Mouse (Mus musculus) cerebellum, postnatal 25 days (tissue): ENCODE results near the gene Nell1.
A peak's percentile ranks its signal among the peaks of the same experiment; 100 is the strongest.

Source experiments
- DNase-seq, 2 experiments: peaks; one replicate each; pipeline ENCODE4 v3.0.0; 2021; ENCODE audit warnings: mixed read lengths in 2 of 2

Nell1 gene

GRCm38 (mm10) chr7:50050144-50050543, 75.5 kb downstream of the Nell1 start:
- DNase-seq = no peak

DNA sequence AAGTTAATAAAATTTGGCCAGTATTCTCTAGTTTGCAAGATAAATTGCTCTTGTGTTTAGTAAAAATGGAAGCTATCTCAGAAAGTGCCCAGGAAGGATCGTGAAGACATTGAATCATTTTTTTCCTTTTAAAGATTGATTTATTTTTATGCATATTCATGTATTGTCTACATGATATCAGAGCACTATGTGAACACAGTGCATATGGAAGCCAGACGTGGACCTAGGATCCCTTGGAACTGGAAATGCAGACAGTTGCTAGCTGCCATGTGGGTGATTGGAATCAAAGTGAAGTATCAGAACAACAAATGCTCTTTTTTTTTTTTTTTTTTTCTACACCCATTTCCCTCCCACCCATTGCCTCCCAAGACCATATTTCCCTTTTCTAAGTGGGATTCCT, 79.0 kb downstream of the Nell1 start:
- no peak for DNase-seq

DNA sequence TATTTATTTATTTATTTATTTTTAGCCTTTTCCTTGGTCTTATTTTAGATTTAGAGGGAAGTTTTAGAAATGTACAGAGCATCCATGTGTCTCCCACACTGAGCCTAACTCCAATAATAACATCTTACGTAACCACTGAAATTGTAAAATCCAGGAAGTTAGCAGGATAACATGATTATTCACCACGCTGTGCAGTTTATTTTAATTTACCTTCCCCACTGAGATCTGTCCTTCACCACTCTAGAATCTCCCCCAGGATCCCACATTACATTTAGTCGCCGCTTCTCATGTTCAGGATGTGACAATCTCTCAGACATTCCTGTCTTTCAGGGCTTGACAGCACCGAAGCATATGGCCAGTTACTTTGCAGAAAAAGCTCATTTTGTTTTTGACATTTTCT, 119.8 kb downstream of the Nell1 start:
- DNase-seq = no peak

- no peak for DNase-seq
Observed at GRCm38 (mm10) chr7:50105612-50106321, 131.1 kb downstream of the Nell1 start.

DNA sequence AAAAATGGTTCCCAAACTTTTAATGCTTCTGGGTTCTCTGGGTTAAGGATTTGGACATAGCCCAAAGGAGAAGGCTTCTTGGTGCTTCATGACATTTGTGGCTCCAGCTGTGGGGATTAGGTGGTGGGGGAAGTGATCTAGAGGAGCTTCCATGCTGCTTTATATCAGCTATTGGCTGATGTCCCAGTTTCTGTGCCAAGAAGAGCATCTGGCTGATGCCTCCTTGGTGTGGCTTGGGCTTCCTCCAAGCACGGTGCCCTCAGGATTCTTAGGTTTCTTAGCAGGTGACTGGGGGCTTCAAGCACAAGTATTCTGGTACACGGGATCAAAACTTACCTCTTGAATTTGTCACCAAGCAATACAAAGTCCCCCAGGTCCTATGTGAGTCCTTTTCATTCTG, 132.6 kb downstream of the Nell1 start:
- DNase-seq = peak; percentile 5 to 9

GRCm38 (mm10) chr7:50118348-50118747, 143.7 kb downstream of the Nell1 start:
- no peak for DNase-seq

DNA sequence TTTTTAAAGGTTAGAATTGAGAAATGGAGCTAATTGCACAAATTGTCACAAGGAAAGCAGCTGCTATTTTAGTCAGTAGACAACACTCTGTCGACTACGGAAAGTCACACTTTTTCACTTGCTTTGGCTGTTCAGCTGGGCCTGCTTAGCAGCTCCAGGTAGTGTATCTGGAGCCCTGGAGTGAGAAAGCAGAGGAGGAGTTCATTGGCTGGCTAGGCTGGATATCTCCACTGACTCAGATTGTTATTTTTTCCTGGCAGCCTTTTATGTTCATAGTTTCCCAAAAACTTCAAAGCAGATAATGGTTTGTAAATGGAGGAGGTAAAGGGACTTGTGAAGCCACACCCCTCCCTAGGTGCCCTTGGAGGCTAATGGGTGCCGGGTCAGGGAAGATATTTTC, 163.0 kb downstream of the Nell1 start:
- no peak for DNase-seq

DNA sequence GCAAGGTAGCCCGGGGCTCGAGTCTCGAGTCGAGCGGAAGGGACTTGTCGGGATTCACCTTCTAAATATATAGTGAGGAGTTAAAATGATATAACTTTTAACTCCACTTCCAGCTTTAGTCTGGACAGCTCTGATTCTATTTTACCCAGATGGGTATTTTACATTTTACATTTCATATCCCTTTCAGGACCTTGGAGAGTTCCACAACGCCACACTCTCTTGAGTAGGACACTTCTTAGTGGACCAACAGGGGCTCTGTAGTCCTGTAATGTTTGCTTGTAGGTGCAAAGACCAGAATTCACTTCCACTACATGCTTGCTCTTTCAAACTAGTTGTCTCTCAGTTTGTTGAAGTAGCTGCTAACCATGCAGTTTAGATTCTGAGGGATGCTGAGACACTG, 174.7 kb downstream of the Nell1 start:
- DNase-seq = no peak

- DNase-seq = no peak
Observed at GRCm38 (mm10) chr7:50150838-50151237, 176.2 kb downstream of the Nell1 start.

DNA sequence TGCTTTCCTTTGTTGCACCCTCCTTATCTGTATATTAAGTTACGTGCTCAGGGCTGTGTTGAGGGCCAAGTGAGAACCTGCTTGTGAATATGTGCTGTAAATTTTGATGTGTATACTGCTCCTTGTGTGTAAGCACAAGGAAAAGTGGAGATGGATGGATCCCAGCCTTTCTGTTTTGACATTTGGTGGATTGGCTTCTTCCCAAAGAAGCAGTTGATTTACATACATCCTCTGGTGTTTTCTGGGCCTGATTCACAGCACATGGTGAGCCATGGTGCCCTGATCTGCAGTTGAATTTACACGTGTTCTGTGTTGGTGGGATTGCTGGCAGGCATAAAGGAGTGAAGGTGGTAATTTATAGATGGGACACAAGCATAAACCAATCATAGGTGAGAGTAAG, 179.0 kb downstream of the Nell1 start:
- no peak for DNase-seq

DNA sequence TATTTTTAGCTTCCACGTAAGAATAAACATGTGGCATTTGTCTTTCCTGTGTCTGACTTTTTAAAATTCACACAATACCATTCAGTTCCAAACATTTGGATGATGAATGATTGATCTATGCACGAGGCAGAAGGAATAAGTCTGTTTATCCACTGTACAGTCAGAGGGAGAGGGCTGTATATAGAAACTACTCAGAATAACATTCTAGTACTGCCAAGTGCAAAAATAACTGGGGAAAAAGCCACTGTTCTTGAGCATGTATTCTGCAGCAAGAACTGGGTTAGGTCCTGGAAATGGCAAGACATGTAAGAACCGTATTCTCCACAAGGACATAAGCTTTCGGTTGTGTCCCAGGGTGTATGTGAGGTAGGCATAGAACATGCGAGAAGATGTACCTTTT, 187.9 kb downstream of the Nell1 start:
- no peak for DNase-seq

DNA sequence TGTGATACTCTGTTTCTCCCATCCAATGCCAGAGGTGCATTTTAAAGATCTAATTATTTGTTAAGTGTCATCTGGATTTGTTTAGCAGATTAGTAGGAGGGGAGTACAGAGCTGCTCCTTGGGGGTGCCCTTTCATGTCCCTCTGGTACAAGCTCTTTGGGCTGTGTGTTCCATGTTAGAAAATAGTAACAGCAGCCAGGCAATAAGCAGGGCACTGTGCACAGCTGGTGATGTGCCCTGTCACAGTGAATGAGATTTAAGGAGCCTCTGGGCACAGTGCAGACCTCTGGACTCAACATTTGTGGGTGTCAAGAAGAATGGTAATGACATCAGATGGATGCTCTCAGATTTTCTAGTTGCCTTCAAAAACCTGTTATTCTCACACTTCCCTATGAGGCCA, 194.1 kb downstream of the Nell1 start:
- DNase-seq = no peak

DNA sequence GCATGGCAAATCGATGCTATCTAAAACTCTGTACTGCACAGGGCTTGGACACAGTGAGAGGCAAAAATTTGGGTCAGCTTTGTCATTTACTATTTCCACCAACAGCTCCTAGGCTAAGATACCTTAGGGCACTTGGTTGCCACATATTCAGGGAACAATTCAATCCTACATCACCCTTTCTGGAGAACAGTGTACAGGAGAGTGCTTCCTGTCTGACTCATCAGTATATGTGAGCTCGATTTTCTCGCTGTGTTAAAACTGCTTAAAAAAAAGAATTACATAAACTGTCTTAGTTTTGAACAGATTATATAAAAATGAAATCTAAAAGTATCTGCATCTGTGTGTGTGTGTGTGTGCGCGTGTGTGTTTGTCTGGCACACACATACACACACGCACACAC, 211.6 kb downstream of the Nell1 start:
- no peak for DNase-seq

- DNase-seq = no peak
Observed at GRCm38 (mm10) chr7:50193955-50194354, 219.3 kb downstream of the Nell1 start.

- no peak for DNase-seq
Observed at GRCm38 (mm10) chr7:50195080-50195611, 220.5 kb downstream of the Nell1 start.

- DNase-seq = no peak
Observed at GRCm38 (mm10) chr7:50205268-50205667, 230.6 kb downstream of the Nell1 start.

DNA sequence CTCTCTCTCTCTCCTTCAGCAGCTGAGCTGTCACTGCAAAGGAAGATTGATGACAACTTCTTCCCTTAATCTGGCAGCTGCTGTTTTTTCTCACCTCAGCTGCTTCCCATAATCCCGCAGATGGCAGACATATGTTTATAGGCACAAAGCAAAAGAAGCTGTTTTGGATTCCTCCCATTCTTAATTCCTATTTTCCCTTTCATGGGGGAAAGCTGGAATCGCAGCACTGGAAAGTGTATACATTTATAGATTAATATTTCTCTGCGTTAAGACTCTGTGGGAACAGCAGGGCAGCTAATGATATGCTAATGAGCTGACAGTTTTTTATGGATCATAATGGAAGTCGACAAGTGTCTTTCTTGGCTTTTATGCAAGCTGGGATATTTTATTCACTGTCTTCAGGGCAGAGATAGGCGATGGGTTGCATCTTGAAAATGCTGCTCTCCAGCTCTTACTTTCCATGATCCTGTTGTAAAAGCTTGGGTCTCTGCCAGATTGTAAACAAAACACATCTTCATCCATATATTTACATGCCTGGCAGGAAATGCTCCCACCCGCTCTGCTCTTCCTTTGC, 236.1 kb downstream of the Nell1 start:
- no peak for DNase-seq

DNA sequence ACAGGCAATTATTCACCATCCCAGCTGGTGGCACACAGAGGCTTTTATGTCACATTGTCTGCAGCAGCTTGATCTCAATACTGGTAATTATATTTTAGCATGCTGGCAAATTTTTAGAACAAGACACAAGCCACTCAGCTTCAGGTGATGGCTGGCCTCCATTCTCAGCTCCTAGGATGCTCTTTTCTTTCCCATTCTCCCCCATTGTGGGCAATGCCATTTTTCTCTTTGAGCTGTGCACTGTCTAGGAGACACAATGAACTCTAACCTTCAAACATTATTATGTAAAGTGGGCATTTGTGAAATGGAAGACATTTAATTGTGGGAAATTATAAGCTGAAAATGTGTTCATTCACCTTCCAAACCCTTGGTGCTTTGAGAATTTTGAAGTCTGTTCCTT, 247.2 kb downstream of the Nell1 start:
- no peak for DNase-seq

DNA sequence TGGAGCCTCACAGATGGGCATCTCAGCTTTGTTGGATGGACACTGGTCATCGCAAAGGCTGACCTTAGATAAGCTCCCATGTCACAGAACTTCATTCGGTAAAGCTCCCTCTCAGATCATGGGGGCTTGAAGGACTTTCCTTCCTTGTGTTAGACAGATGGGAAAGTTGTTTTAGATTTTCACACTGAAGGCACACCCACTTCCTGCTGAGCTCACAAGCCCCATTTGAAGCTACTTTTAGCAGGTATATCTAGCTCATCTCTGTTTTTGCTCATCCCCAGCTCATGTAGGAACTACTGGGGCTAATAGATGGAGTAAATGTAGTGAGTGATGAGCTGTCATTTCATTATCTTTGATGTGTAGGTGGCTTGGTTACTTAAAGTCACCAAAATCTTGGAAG, 252.0 kb downstream of the Nell1 start:
- no peak for DNase-seq

- no peak for DNase-seq
Observed at GRCm38 (mm10) chr7:50228273-50228672, 253.6 kb downstream of the Nell1 start.

GRCm38 (mm10) chr7:50241213-50241612, 266.5 kb downstream of the Nell1 start:
- peak in 1 of 2 experiments; percentile 20 for DNase-seq

DNA sequence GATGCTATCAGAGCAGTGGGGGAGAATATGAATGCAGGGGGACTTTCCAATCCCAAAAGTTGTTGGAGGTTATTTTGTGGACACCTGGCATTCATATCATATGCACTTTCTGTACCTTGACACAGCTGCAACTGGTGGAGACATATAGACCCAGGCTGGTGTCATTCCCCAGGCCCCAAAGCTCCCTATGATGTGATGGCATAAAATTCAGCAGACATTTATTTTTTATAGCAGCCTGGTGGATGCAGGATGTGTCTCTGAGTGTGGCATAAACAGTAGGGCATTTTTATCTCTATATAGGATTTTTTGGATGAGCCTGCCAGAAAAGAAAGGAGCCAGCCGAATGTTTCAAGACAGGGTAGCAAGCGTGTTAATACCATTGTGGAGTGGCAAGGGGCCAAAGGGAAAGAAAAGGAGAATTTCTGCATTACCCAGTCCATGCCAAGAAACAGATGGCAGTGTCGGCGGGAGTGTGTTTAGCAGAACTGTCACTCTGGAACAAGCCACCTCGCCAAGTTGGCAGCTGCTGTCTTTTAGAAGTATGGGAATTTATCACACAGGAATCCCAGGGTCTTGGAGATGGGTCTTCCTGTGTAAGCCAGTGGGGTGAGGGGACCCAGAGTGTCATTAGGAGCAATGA, 267.1 kb downstream of the Nell1 start:
- peak; percentile 92 to 95 for DNase-seq

DNA sequence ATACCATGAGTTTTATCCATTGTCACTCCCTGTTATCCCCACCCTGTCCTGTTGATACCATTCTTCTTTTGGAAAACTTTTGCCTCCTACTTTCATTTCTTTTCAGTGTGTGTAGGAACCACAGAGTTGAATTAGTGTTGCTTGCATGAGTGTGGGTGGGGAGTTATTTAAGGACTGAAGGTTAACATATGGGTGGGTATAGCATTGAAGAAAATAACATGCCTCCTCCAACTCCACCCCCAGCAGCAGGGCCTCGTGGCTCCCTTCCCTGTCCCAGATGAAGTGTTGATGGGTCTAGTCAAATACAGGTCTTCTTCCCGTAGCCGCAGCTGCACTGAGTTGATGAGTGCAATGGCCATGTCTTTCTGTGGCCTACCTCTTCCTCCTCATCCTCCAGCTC, 278.5 kb downstream of the Nell1 start:
- DNase-seq = no peak

GRCm38 (mm10) chr7:50260016-50260415, 285.4 kb downstream of the Nell1 start:
- no peak for DNase-seq
